Mouse (Mus musculus): ENCODE results near the gene Begain. TPM values are rescaled to one million over a fixed set of nuclear protein-coding genes. Genes with fewer than 3 reads are reported as not detected.

Gene Begain
- polyA plus RNA-seq, 1 experiment, result not detected

DNA sequence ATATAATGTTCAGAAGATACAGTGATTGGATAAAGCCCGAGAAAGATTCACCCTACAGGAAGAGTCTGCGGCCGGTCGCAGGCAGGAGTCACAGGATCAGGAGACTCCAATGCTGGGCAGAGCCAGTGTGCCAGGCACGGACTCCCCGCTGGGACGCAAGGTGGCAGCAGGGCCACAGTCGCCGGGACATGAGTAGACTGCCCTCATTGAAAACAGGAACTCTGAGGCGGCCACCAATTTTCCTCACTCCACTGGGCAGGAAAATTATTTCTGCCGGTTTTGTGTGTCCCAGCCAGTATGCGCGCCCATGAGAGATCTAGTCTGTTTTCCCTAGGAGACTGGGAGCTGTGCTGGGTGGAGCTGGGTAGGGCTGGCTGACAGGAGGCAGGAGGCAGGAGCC lies 3.2 kb upstream of the Begain start:
- no peak for TF ChIP-seq GATA1 (IDR thresholded peaks at IDR 0.05; ENCODE audit: low read length)

- no peak for TF ChIP-seq GATA1 (IDR thresholded peaks at IDR 0.05; ENCODE audit: low read length)
These were observed 1.7 kb upstream of the Begain start for GRCm38 (mm10) chr12:109069751-109070150.

DNA sequence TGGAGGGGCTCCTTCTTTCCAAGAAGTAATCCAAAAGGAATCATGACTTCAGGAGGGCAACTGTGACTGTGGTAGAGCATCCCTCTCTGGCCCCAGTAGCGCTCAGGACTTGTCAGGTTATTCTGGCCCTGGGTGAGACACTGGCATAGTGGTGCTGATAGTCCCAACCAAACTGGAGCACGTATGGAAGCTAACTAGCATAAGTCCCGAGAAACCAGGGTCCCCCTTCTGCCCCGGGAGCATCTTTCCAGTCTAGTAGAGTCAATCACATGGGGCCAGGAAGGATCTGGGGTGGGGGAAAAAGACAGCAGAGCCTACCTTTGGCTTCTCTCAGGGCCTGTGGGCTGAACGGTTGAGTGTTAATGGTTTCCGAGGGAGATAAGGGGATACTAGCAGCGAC lies 721 bp upstream of the Begain start:
- no peak for TF ChIP-seq GATA1 (IDR thresholded peaks at IDR 0.05; ENCODE audit: low read length)

GRCm38 (mm10) chr12:109067561-109068135 lies 369 bp downstream of the Begain start:
- TF ChIP-seq GATA1 (IDR thresholded peaks at IDR 0.05; ENCODE audit: low read length), result no peak

DNA sequence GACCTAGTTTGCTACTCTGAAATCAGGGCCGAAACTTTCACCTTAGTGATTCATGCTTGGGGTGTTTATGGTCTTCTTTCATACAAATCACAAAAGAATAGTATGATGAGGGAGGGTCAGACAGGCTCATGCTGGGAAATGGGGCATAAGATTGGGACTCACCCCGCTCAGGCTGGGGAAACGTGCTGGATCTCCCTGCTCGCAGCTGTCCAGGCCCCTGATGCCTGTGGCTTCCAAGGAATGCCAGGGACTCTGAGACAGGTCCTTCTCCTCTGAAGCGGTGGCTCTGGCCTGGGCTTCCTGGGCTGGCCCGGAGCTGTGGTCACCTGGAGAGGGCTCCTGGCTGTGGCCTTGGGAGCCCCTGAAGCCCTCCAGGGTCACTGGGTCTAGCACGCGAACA lies 9.4 kb downstream of the Begain start:
- TF ChIP-seq GATA1 (IDR thresholded peaks at IDR 0.05; ENCODE audit: low read length), result no peak

DNA sequence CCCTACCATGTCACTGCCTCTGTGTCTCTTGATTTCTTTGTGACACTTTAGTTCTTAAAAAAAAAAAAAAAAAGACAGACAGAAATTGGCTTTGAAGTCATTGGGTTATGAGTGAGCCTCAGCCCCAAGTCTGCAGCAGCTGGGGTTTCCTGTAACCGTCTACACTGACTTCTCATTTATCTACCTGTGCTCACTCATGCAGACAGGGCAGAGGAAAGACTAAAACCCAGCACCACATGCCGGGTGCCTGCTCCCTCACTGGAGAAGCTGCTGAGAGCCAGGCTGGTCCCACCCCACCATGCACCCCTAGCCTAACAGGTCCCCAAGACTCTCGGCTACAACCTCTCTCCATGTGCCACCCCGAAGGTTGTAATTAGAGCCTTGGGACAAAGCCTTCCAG lies 10.3 kb downstream of the Begain start:
- no peak for TF ChIP-seq GATA1 (IDR thresholded peaks at IDR 0.05; ENCODE audit: low read length)

- no peak for TF ChIP-seq GATA1 (IDR thresholded peaks at IDR 0.05; ENCODE audit: low read length)
These were observed 14.8 kb downstream of the Begain start for GRCm38 (mm10) chr12:109053020-109053806.

DNA sequence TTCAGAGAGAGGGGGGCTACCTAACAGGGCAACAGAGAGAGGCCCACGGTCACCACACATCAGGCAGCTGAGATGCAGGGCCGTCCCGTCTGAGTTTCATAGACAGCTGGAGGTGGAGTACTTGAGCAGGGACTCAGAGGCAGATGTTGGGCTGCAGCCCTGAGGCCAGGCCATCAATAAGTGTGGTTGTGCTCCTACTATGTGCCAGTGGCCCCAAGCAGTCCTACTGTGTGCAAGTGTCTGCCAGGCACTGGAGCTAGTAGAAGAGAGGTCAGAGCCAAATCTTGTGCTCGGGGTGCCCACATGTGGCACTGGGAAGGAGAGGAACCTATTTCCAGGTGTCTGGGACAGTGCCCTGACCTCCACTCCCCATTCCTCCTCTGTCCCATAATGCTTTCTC lies 18.1 kb downstream of the Begain start:
- TF ChIP-seq GATA1 (IDR thresholded peaks at IDR 0.05; ENCODE audit: low read length), result no peak

DNA sequence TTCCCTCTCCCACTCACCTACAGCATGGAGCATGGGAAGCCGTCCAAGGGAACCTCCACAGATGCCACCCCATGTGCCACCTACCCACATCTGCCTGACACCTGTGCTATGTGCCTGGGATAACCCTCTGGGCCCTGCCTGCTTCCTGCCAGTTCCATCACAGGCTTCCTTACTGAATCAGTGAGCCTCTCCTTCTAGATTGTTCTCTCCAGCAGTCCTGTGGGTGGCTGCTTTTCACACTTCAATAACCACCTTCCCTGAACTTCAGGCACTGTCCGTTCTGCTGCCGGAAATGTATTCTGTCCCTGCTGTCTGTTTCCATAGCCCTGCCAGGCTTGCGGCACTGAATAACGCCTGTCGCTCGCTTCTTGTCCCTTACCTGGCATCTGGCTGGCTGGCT lies 22.4 kb downstream of the Begain start:
- no peak for TF ChIP-seq GATA1 (IDR thresholded peaks at IDR 0.05; ENCODE audit: low read length)

DNA sequence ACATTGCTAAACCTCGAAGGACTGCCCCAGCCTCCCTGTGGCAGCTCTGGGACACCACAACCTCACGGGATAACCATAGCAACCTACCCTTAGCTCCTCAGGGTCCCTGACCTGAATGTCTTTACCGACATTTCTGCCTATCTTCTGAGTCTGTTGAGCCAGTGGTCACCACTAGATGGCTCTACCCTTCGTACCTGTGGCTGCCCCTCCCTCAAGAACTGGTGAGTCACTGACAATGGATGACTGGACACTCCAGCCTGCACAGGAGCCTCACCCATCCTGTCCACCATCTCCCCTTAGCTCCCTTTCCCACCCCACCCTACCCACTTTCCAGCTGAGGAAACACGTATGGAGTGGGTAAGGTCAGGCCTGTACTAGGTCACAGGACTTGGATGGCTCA lies 23.5 kb downstream of the Begain start:
- TF ChIP-seq GATA1 (IDR thresholded peaks at IDR 0.05; ENCODE audit: low read length), result no peak

GRCm38 (mm10) chr12:109039311-109039710 lies 28.7 kb downstream of the Begain start:
- no peak for TF ChIP-seq GATA1 (IDR thresholded peaks at IDR 0.05; ENCODE audit: low read length)

DNA sequence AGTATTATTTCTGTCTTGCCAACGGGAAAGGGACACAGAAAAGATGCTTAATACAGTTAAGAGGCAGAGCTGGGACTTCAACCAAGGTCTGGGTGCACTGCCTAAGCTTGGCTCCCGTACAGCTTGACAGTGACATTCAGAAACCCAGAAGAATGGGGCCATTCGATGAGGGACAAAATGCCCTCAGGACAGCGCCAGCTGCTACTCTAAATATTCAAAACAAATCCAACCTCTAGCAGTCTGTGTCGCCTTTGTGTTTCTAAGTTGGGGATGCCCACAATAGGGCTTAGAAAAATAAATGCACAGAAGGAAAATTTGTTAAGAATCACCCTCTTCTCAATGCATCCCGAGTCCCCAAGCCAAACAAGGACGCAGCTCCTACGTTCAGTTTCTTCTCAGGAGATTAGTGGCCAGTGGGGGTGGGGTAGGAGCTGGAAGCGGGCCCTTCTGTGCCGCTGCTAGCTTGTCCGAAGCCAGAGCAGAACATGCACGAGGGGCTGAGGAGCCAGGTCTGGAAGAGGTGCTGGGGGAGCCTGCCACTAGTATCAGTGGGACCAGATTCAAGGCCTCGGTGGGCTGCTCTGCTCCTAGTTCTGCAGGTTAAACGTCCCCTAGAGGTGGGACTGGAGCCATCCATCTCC lies 29.7 kb downstream of the Begain start:
- no peak for TF ChIP-seq GATA1 (IDR thresholded peaks at IDR 0.05; ENCODE audit: low read length)

GRCm38 (mm10) chr12:109037026-109037425 lies 31.0 kb downstream of the Begain start:
- TF ChIP-seq GATA1 (IDR thresholded peaks at IDR 0.05; ENCODE audit: low read length), result no peak

DNA sequence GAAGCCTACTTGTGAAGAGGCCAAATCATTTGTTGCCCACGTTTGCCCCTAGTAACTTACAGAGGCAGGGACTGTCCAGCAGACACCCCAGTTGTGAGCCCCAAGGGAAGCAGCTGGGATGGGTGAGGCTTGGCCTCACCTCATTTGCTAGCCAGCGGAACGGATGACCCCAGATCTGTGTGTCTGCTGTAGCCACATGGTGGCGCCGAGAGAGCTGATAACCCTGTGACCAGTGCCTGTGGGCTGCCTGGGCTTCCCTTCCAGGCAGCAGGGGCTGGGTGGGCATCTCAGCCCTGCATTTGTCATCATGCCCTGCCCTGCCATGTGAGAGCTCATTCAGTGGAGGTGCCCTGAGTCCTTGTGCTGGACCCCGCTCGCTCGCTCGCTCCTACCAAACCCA lies 44.2 kb downstream of the Begain start:
- TF ChIP-seq GATA1 (IDR thresholded peaks at IDR 0.05; ENCODE audit: low read length), result no peak

GRCm38 (mm10) chr12:109022966-109023365 lies 45.1 kb downstream of the Begain start:
- TF ChIP-seq GATA1 (IDR thresholded peaks at IDR 0.05; ENCODE audit: low read length), result no peak

DNA sequence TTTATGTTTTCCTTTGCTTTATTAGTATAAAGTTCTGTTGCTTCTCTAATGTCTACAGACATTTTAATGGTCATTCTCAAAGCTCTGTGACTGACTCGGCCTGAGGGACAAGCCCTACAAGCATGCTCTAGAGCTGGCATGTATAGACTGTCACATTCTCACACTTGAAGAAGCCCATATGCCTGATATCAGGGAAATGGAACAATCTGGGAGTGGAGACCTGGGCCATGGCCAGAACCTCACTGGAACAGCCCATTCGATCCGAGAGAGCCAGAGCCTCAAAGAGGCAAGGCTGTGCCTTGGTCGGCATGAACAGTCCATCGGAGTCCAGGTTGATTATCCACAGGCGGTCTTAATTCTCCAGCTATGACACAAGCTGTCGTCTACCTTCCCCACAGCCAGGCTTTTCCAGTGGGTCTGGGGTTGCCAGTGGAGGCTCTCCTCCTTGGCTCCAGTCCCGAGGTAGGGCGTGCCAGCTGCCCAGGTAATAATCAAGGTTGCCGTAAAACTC lies 45.8 kb downstream of the Begain start:
- no peak for TF ChIP-seq GATA1 (IDR thresholded peaks at IDR 0.05; ENCODE audit: low read length)

Measured in G1E-ER4 (cell line).